Mouse (Mus musculus): ENCODE measurements around the gene Ugt1a9. TPM values are rescaled to one million over a fixed set of nuclear protein-coding genes. Genes with fewer than 3 reads are reported as not detected.

The Ugt1a9 gene
- polyA plus RNA-seq, 1 experiment from 2014 or later = not detected

DNA sequence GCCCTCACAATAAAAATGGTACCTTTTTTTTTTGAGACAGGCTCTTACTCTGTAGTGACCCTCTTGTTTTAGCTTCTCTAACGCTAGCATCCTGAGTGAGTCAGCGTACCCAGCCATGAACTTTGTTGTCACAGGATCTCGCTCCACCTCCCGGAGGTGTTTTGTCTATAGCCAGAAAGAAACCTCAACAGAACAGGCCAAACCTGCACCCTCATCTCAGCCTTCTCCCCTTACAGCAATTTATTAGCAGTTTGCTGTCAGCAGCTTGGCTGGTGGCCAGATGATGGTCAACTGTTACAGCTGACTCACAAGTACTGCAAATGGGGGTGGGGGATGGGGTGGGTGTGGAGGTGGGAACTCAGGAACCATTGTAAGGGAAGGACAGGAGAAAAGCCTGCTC lies 191.7 kb downstream of the Ugt1a9 start:
- H3K9me3 ChIP-seq = peaks cover 93% of the 10 kb centered on the region
- H3K4me1 ChIP-seq = no peaks in the 10 kb centered on the region
- peaks cover 82% of the 10 kb centered on the region for H3K36me3 ChIP-seq (replicated peaks)
- no peak overlapping the region for H3K27ac ChIP-seq (replicated peaks)
- no peaks in the 10 kb centered on the region for H3K27me3 ChIP-seq (replicated peaks; ENCODE audit: low read depth, poor library complexity, severe bottlenecking)
- no peak overlapping the region for H3K4me3 ChIP-seq
- no peak for DNase-seq (ENCODE audit: low spot score)
- WGBS = 91% methylated on average over 4 of the region's 4 CpGs

DNA sequence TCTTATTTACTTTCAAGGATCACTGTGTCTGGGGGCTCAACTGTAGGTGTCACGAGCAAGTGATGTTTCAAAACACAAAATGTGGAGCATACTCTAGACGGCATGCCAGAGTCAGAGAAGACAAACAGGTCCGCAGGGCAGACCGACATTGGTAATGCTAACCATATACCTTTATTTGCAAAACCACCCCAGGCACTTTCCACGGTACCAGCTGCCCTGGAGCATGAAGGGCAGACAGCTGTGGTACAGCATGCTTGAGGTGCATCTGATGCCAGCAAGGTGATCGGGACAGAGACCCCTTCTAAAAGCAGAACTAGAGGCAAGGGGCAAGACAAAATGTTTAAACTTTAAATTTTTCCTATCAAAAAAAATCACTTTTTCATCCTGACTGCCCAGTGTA lies 192.4 kb downstream of the Ugt1a9 start:
- Histone ChIP-seq H3K27ac (replicated peaks) (no peak overlapping the region), H3K27me3 (replicated peaks; ENCODE audit: low read depth, poor library complexity, severe bottlenecking) (no peaks in the 10 kb centered on the region), H3K4me1 (no peaks in the 10 kb centered on the region), H3K4me3 (no peak overlapping the region), H3K36me3 (replicated peaks) (peaks cover 89% of the 10 kb centered on the region), H3K9me3 (peaks cover 87% of the 10 kb centered on the region)
- WGBS = 78% methylated on average over 6 of the region's 6 CpGs
- no peak for DNase-seq (ENCODE audit: low spot score)

DNA sequence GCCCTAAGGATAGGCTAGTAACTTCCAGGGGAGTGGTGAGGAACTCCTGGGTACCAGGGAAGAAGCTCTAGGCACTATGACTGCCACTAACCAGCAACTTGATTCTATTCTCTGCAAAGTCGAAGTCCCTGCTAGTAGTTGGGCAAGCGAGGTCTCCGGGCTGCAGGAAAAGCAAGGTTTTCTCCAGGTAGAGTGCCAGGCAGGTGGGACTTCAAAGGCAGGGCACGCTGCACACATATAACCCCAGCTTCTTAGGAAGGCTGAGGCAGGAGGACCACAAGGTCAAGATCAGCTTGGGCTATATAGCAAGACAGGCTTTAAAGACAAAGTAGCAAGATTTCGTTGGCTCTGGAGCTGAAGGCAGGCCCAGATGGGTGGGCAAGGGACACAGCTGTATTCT lies 193.2 kb downstream of the Ugt1a9 start:
- peaks cover 82% of the 10 kb centered on the region for H3K9me3 ChIP-seq
- 89% methylated on average over 5 of the region's 5 CpGs for WGBS

DNA sequence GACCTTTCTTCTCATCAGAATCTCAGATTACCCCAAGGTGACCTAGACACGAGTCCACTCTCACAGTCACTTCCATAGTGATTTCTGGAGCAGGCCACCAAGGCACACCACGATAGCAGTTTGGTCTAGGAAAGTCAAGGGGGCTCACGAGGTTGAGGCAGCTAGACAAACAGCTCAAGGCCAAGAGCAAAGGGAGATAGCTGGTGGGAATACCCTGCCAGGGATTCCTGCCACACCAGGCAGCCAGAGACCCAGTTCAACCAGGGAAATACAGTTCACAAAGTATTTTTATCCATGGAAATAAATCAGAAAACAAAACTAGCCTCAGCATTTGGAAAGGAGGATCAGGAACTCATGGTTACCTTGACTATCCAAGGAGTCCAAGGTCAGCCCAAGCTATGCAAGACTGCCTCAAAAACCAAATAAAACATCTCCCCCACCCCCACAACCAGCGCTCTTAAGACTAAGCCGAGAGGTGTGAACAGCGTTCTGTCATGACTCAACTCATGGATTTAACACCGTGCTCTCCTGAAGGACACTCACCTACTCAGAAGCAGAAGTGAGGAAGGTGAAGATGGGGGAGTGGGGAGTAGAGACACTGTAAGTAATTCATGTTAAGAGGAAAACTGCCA lies 193.8 kb downstream of the Ugt1a9 start:
- Histone ChIP-seq H3K4me1 (no peaks in the 10 kb centered on the region), H3K9me3 (peaks cover 82% of the 10 kb centered on the region), H3K27me3 (replicated peaks; ENCODE audit: low read depth, poor library complexity, severe bottlenecking) (no peaks in the 10 kb centered on the region), H3K36me3 (replicated peaks) (peaks cover 100% of the 10 kb centered on the region), H3K27ac (replicated peaks) (no peak overlapping the region), H3K4me3 (no peak overlapping the region)
- WGBS = 91% methylated on average over 7 of the region's 7 CpGs
- DNase-seq (ENCODE audit: low spot score) = no peak

More for the DNA sequence above, 193.2 kb downstream of the Ugt1a9 start:
- Histone ChIP-seq H3K27ac (replicated peaks) (no peak overlapping the region), H3K4me3 (no peak overlapping the region), H3K4me1 (no peaks in the 10 kb centered on the region), H3K27me3 (replicated peaks; ENCODE audit: low read depth, poor library complexity, severe bottlenecking) (no peaks in the 10 kb centered on the region), H3K36me3 (replicated peaks) (peaks cover 97% of the 10 kb centered on the region)
- DNase-seq (ENCODE audit: low spot score) = no peak

DNA sequence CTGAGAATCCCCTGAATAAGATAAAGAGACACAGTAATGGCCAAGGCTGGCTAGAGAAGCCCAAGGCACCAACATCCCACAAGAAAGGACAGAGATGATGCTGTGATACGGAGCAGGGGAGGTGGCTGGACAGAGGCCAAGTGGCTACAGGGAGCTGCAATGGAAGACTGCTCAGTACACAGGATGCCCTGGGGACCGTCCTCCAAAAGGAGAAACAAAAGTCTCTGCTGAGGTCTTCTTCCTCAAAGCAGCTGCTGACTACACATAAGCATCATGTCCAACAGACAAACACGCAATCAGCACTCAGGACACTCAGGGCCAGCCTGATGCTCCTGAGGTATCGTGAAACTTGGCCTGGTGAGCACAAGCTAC lies 194.3 kb downstream of the Ugt1a9 start:
- Histone ChIP-seq H3K4me3 (no peak overlapping the region), H3K36me3 (replicated peaks) (peaks cover 100% of the 10 kb centered on the region), H3K9me3 (peaks cover 82% of the 10 kb centered on the region), H3K27me3 (replicated peaks; ENCODE audit: low read depth, poor library complexity, severe bottlenecking) (no peaks in the 10 kb centered on the region), H3K4me1 (no peaks in the 10 kb centered on the region), H3K27ac (replicated peaks) (no peak overlapping the region)
- DNase-seq (ENCODE audit: low spot score) = no peak
- WGBS = 77% methylated on average over 4 of the region's 4 CpGs

DNA sequence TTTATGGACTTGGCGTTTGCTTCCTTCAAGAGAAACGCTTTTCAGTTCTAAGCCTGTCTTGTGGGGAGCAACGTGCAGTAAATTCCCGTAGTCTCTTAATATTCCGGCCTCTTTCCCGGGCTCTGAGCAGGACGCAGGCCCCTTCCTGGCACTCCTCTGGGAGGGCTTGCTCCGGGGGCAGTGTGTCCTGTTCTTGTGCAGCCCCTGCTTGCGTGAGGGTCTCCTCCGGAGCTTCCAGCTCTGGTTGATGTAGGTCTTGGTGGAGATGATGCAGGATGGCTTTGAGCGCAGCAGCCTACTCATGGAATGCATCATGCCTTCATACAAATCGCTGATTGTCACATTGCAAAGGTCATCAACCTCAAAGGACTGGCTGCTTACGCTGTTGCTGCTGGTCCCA lies 195.5 kb downstream of the Ugt1a9 start:
- 89% methylated on average over 13 of the region's 13 CpGs for WGBS
- DNase-seq (ENCODE audit: low spot score) = no peak
- Histone ChIP-seq H3K4me1 (no peaks in the 10 kb centered on the region), H3K36me3 (replicated peaks) (peaks cover 97% of the 10 kb centered on the region), H3K4me3 (no peak overlapping the region), H3K27ac (replicated peaks) (no peak overlapping the region), H3K9me3 (peaks cover 72% of the 10 kb centered on the region), H3K27me3 (replicated peaks; ENCODE audit: low read depth, poor library complexity, severe bottlenecking) (no peaks in the 10 kb centered on the region)

- WGBS = 92% methylated on average over 6 of the region's 6 CpGs
Measured at GRCm38 (mm10) chr1:88267489-88267888, 196.9 kb downstream of the Ugt1a9 start.

DNA sequence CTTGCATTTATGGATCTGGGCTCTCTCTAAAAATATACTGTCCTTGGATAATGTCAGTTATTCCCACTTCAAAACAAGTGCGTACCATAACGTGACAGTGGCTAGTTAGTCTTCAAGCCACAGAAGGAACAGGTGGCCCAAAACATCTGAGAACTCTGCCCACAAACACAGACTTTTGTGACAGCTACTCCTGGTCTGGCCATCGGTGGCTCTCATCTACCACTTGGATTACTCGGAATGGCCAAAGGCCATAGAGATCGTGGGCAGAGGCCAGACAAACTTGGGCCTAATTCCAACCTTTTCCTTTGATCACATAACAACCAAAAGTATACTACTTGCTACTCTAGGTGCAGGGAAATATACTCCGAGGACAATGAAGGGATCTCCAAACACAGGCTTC lies 197.5 kb downstream of the Ugt1a9 start:
- Histone ChIP-seq H3K36me3 (replicated peaks) (peaks cover 97% of the 10 kb centered on the region), H3K9me3 (peaks cover 59% of the 10 kb centered on the region), H3K27ac (replicated peaks) (no peak overlapping the region), H3K27me3 (replicated peaks; ENCODE audit: low read depth, poor library complexity, severe bottlenecking) (no peaks in the 10 kb centered on the region), H3K4me3 (no peak overlapping the region), H3K4me1 (no peaks in the 10 kb centered on the region)
- no peak for DNase-seq (ENCODE audit: low spot score)
- WGBS = 85% methylated on average over 6 of the region's 6 CpGs

More at GRCm38 (mm10) chr1:88267489-88267888, 196.9 kb downstream of the Ugt1a9 start:
- no peaks in the 10 kb centered on the region for H3K4me1 ChIP-seq
- DNase-seq (ENCODE audit: low spot score) = no peak
- H3K27me3 ChIP-seq (replicated peaks; ENCODE audit: low read depth, poor library complexity, severe bottlenecking) = no peaks in the 10 kb centered on the region
- no peak overlapping the region for H3K4me3 ChIP-seq
- peaks cover 97% of the 10 kb centered on the region for H3K36me3 ChIP-seq (replicated peaks)
- H3K27ac ChIP-seq (replicated peaks) = no peak overlapping the region
- peaks cover 60% of the 10 kb centered on the region for H3K9me3 ChIP-seq

Other genes with a start within 250 kb of the Ugt1a9 start
- 39.3 and 41.3 TPM in 2 replicates for gene Dgkd, start 217.5 kb upstream of the Ugt1a9 start, polyA plus RNA-seq (2016; fragmentation: Nextera tagmentation; extraction: Ambion mirVana)
- 36.7 and 37.5 TPM in 2 replicates for gene Usp40, start 62.2 kb upstream of the Ugt1a9 start, polyA plus RNA-seq (2016; fragmentation: Nextera tagmentation; extraction: Ambion mirVana)
- gene Ugt1a10, start 15.4 kb upstream of the Ugt1a9 start, polyA plus RNA-seq (2016; fragmentation: Nextera tagmentation; extraction: Ambion mirVana) = not detected in 2 replicates
- gene Ugt1a8, start 17.0 kb downstream of the Ugt1a9 start, polyA plus RNA-seq (2016; fragmentation: Nextera tagmentation; extraction: Ambion mirVana) = not detected in 2 replicates
- 0.15 and 0.36 TPM in 2 replicates for gene Ugt1a7c, start 24.3 kb downstream of the Ugt1a9 start, polyA plus RNA-seq (2016; fragmentation: Nextera tagmentation; extraction: Ambion mirVana)
- gene Ugt1a6b, start 32.5 kb downstream of the Ugt1a9 start, polyA plus RNA-seq (2016; fragmentation: Nextera tagmentation; extraction: Ambion mirVana) = not detected in 2 replicates
- 0.04 and 0.45 TPM in 2 replicates for gene Ugt1a6a, start 64.0 kb downstream of the Ugt1a9 start, polyA plus RNA-seq (2016; fragmentation: Nextera tagmentation; extraction: Ambion mirVana)
- not detected in 2 replicates for gene Ugt1a5, start 95.2 kb downstream of the Ugt1a9 start, polyA plus RNA-seq (2016; fragmentation: Nextera tagmentation; extraction: Ambion mirVana)
- gene Ugt1a2, start 129.8 kb downstream of the Ugt1a9 start, polyA plus RNA-seq (2016; fragmentation: Nextera tagmentation; extraction: Ambion mirVana) = not detected in 2 replicates
- gene Dnajb3, start 135.0 kb downstream of the Ugt1a9 start, polyA plus RNA-seq (2016; fragmentation: Nextera tagmentation; extraction: Ambion mirVana) = 10.6 and 12.2 TPM in 2 replicates
- gene Ugt1a1, start 141.2 kb downstream of the Ugt1a9 start, polyA plus RNA-seq (2016; fragmentation: Nextera tagmentation; extraction: Ambion mirVana) = not detected in 2 replicates
- gene Mroh2a, start 156.2 kb downstream of the Ugt1a9 start, polyA plus RNA-seq (2016; fragmentation: Nextera tagmentation; extraction: Ambion mirVana) = 1.0 and 1.1 TPM in 2 replicates
- gene Hjurp, start 206.8 kb downstream of the Ugt1a9 start, polyA plus RNA-seq (2016; fragmentation: Nextera tagmentation; extraction: Ambion mirVana) = 219 and 220 TPM in 2 replicates
- gene Trpm8, start 206.9 kb downstream of the Ugt1a9 start, polyA plus RNA-seq (2016; fragmentation: Nextera tagmentation; extraction: Ambion mirVana) = not detected in 2 replicates

Data from embryonic facial prominence, embryonic 10.5 days (tissue).